Mouse (Mus musculus): ENCODE results near the gene Ccdc97.
A peak's percentile ranks its signal among the peaks of the same experiment; 100 is the strongest.
"Not testable (repeated sequence)": the region's sequence is repeated elsewhere in the genome, so short reads cannot be mapped to it uniquely, and the experiment has no call there.

Gene Ccdc97

GRCm38 (mm10) chr7:25718788-25719417 is at the start of gene Ccdc97:
Gene Ccdc97 (minus strand): TSS chr7:25719088.
- DNase-seq (ENCODE audit: low spot score) = peak; percentile 84

DNA sequence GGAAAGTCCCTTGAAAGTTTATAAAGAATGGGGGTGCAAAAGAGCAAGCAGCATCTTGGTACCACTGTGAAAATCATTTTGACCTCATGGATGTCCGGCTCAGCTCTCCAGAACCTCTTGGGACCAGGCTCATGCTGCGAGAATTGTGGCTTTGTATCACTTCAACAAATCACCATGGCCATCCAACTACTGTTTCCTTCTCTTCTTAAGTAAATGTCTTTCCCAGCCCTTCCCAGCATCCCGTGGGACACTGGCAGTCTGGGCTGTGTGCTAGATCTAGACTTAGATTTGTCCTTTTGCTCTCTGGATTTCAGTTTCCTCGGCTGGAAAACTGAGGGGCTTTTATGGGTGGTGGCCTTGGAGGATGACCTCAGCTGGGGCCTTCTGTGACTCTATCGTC is 49.3 kb upstream of the Ccdc97 start:
- no peak for DNase-seq (ENCODE audit: low spot score)

DNA sequence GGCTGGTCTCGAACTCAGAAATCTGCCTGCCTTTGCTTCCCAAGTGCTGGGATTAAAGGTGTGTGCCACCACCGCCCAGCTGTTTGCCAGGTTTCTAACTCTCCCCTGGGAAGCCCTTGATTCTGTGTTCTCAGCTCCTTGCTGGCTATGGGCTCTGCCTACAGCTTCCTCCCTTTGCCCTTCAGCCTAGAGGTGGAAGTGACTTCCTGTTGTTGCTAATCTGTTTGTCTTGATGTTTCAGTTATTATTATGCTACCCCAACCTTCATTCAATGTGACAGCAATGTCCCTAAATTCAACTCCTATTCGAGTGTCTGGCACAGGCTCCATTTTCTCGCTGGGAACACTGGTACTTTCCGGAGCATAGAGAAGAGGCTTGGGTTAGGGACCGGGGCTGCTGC is 47.2 kb upstream of the Ccdc97 start:
- no peak for DNase-seq (ENCODE audit: low spot score)

DNA sequence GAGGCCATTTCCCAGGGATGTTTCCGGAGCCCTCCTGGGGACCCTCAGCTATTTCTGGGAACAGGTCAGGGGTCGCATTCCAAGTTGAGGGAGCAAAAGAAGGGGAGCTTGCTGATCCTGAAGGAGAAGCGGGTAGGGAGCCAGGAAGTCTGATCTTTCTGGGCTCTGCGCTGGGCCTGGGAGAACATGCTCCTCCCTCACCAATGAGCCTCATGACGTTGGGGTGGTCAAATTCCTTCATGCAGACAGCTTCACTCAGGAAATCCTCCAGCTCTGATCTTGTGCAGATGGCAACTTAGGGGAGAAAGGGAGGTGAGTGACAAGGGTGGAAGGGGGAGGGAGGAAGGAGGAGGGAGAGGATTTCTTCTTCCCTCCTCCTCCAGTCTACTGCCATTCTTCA is 45.3 kb upstream of the Ccdc97 start:
- no peak for DNase-seq (ENCODE audit: low spot score)

- no peak for DNase-seq (ENCODE audit: low spot score)
Measured at GRCm38 (mm10) chr7:25763678-25764077, 44.8 kb upstream of the Ccdc97 start.

GRCm38 (mm10) chr7:25761354-25761753 is 42.5 kb upstream of the Ccdc97 start:
- no peak for DNase-seq (ENCODE audit: low spot score)

GRCm38 (mm10) chr7:25756011-25756410 is 37.1 kb upstream of the Ccdc97 start:
- peak; percentile 80 for DNase-seq (ENCODE audit: low spot score)

- DNase-seq (ENCODE audit: low spot score) = peak; percentile 34
Measured at GRCm38 (mm10) chr7:25755468-25755833, 36.6 kb upstream of the Ccdc97 start.

- peak; percentile 100 for DNase-seq (ENCODE audit: low spot score)
Measured at GRCm38 (mm10) chr7:25754738-25755467, 36.0 kb upstream of the Ccdc97 start, which contains the start of gene Hnrnpul1. Gene Hnrnpul1 (minus strand): TSS chr7:25754757.

DNA sequence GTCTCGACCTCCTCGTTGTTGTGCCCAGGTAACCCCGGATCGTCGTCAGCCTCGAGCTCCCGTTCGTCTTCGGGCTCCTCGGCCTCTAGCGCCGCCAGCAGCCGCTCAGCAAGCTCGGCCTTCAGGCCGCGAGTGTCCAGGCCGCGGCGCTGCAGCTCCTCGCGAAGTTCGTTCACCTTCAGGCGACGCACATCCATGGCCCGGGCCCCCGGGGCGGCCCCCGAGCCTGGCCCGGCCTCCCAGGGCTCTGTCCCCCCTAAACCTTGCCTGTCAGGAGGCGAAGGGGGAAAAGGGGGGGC is 35.5 kb upstream of the Ccdc97 start:
- no peak for DNase-seq (ENCODE audit: low spot score)

- no peak for DNase-seq (ENCODE audit: low spot score)
Measured at GRCm38 (mm10) chr7:25753643-25754438, 35.0 kb upstream of the Ccdc97 start.

- no peak for DNase-seq (ENCODE audit: low spot score)
Measured at GRCm38 (mm10) chr7:25753076-25753475, 34.2 kb upstream of the Ccdc97 start.

DNA sequence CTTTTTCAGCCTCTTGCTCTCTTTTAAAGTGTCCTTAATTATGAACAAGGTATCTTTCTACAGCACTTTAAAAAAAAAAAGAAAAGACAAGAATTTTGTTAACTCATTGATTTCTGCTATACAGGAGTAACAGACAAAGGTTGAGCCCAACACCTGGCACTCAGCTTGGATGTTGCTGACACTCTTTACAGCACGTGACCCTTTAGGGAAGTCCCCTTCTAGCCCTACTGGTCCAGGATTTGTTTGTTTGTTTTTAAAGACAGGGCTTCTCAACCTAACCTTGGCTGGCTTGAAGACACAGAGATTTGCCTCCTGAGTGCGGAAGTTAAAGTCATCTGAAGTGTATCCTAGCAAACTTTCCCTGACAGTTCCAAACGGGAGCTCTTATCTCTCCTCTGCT is 28.0 kb upstream of the Ccdc97 start:
- DNase-seq (ENCODE audit: low spot score) = no peak

DNA sequence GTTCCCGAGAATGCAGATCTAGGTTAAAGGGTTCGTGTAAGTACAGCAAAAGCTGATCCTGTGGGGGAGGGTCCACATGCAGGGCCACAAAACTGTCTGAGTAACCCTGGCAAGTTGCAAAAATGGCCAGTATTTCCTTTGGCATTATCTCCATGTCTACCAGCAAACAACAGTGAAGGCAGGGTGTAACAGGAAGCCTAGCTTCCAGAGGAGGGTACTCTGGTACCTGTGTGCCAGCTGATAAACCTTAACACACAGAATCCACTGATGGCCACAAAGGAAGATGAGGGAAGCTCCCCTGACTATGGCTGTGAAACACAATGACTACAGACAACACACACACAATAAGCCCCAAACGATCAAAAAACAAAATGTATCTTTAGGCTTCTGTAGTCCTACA is 19.4 kb upstream of the Ccdc97 start:
- DNase-seq (ENCODE audit: low spot score) = no peak

- no peak for DNase-seq (ENCODE audit: low spot score)
Measured at GRCm38 (mm10) chr7:25736920-25737319, 18.0 kb upstream of the Ccdc97 start.

- no peak for DNase-seq (ENCODE audit: low spot score)
Measured at GRCm38 (mm10) chr7:25734991-25735390, 16.1 kb upstream of the Ccdc97 start.

- DNase-seq (ENCODE audit: low spot score) = no peak
Measured at GRCm38 (mm10) chr7:25731294-25732055, 12.6 kb upstream of the Ccdc97 start.

DNA sequence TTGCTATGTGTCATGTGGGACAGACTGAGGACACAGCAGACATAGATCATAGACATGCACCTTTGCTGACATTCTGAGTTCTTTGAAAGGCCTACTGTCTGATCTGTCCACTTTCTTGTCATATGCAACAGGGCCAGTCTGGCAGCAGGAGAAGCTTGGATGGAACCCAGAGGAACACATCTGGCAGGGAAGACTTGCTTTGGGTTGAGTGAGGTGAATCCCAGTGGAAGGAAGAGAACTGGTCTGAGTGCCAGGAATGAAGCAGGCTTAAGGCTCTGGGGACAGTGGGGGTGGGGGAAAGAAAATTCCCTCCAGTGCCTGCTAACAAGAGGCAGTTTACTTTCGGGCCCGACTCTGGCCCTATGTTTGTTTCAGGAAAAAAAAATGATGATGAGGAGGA is 11.0 kb upstream of the Ccdc97 start:
- no peak for DNase-seq (ENCODE audit: low spot score)

GRCm38 (mm10) chr7:25729396-25729795 is 10.5 kb upstream of the Ccdc97 start:
- DNase-seq (ENCODE audit: low spot score) = no peak

GRCm38 (mm10) chr7:25727800-25728199 is 8.9 kb upstream of the Ccdc97 start:
- no peak for DNase-seq (ENCODE audit: low spot score)

- no peak for DNase-seq (ENCODE audit: low spot score)
Measured at GRCm38 (mm10) chr7:25725886-25726285, 7.0 kb upstream of the Ccdc97 start.

- DNase-seq (ENCODE audit: low spot score) = not testable (repeated sequence)
Measured at GRCm38 (mm10) chr7:25721776-25722175, 2.9 kb upstream of the Ccdc97 start.
